12 mouse cellular contexts compared by ENCODE assay signal in genomic region chr5:142178164-142178563, GRCm38 (mm10).
DNase-seq lines count a peak whose midpoint lies in the region; ATAC-seq lines count a peak whose summit lies in the region.
"Had no signal": no experiment of that assay in that cellular context is flagged by ENCODE, and none has a peak within 500 bp of the region (broad histone marks: within the 10 kb centered on the region; RNA-seq: fewer than 3 reads in every experiment).

No protein-coding gene starts in this region.

- no peak overlapping the region for H3K9ac ChIP-seq in neural tube, embryonic 11.5 days (ENCODE audit: low read length)
- no peak overlapping the region for H3K9ac ChIP-seq in hindbrain, embryonic 16.5 days (ENCODE audit: low read depth, low read length)
- H3K9ac ChIP-seq in midbrain, embryonic 12.5 days (replicated peaks) = no peak overlapping the region
- H3K9ac ChIP-seq: liver, embryonic 14.5 days had no signal

- peak overlapping the region; percentile 54 for H3K27ac ChIP-seq in neural tube, embryonic 11.5 days (ENCODE audit: low read depth, low read length)
- 0 out of 2 replicates have a peak overlapping the region, but pooled peaks have one; percentile 10 for H3K27ac ChIP-seq in hindbrain, embryonic 16.5 days (ENCODE audit: low read depth, low read length)
- H3K27ac ChIP-seq in midbrain, embryonic 12.5 days (replicated peaks) = peak overlapping the region; percentile 40; the same call in 1 of the 2 replicates
- H3K27ac ChIP-seq: heart, adult 2 months; liver, embryonic 14.5 days had no signal

- H3K4me2 ChIP-seq in neural tube, embryonic 11.5 days (ENCODE audit: low read depth) = no peak overlapping the region
- H3K4me2 ChIP-seq in hindbrain, embryonic 16.5 days (ENCODE audit: low read length) = no peak overlapping the region
- H3K4me2 ChIP-seq in midbrain, embryonic 12.5 days (replicated peaks) = no peak overlapping the region

- no peak for DNase-seq in neural tube, embryonic 11.5 days (ENCODE audit: low spot score)
- DNase-seq in neural tube, embryonic 10.5 days (ENCODE audit: extremely low spot score, low spot score) = no peak
- peak; percentile 8 to 34 for DNase-seq in right cerebral cortex, postnatal 36 days (ENCODE audit: low spot score in 2 of 2)
- no peak for DNase-seq in kidney, adult 8-10 months
- DNase-seq in thymus, postnatal 14 days = no peak
- DNase-seq in kidney, postnatal 36 days = no peak
- DNase-seq: cerebellum, adult 9-11 months; heart, adult 2 months had no signal

- H3K9me3 ChIP-seq in neural tube, embryonic 11.5 days (ENCODE audit: control insufficient read depth, low read length) = no peaks in the 10 kb centered on the region
- no peaks in the 10 kb centered on the region for H3K9me3 ChIP-seq in hindbrain, embryonic 16.5 days (ENCODE audit: control insufficient read depth, low read length)
- peaks cover 5% of the 10 kb centered on the region; the same call in 1 of the 2 replicates for H3K9me3 ChIP-seq in midbrain, embryonic 12.5 days

- peak; percentile 25; the same call in 1 of the 2 replicates for ATAC-seq in neural tube, embryonic 11.5 days (ENCODE audit: insufficient read depth, low FRiP score, low TSS enrichment)
- peak; percentile 53 for ATAC-seq in hindbrain, embryonic 16.5 days
- ATAC-seq in midbrain, embryonic 12.5 days (ENCODE audit: low FRiP score, low read depth) = peak; percentile 24; the same call in 1 of the 2 replicates
- ATAC-seq: inflammation-experienced regulatory T-cells, adult 6 months had no signal

- H3K4me3 ChIP-seq in neural tube, embryonic 11.5 days (ENCODE audit: low read depth, low read length) = no peak overlapping the region
- H3K4me3 ChIP-seq in hindbrain, embryonic 16.5 days (ENCODE audit: low read length) = no peak overlapping the region
- H3K4me3 ChIP-seq in midbrain, embryonic 12.5 days = no peak overlapping the region
- H3K4me3 ChIP-seq: heart, adult 2 months had no signal

- peaks cover 14% of the 10 kb centered on the region; the same call in 1 of the 2 replicates for H3K4me1 ChIP-seq in neural tube, embryonic 11.5 days (ENCODE audit: control insufficient read depth, insufficient read depth, low read length)
- H3K4me1 ChIP-seq in hindbrain, embryonic 16.5 days (ENCODE audit: control insufficient read depth, insufficient read depth, low read depth, low read length) = peaks cover 13% of the 10 kb centered on the region
- peaks cover 29% of the 10 kb centered on the region for H3K4me1 ChIP-seq in midbrain, embryonic 12.5 days

- H3K27me3 ChIP-seq in neural tube, embryonic 11.5 days (ENCODE audit: control insufficient read depth, insufficient read depth, low read length) = peaks cover 18% of the 10 kb centered on the region
- H3K27me3 ChIP-seq in hindbrain, embryonic 16.5 days (replicated peaks; ENCODE audit: control insufficient read depth, insufficient read depth, low read length) = peaks cover 5% of the 10 kb centered on the region; the same call in 1 of the 2 replicates
- H3K27me3 ChIP-seq in midbrain, embryonic 12.5 days = peaks cover 67% of the 10 kb centered on the region

- H3K36me3 ChIP-seq in neural tube, embryonic 11.5 days (ENCODE audit: control insufficient read depth, insufficient read depth, low read length) = no peaks in the 10 kb centered on the region
- no peaks in the 10 kb centered on the region for H3K36me3 ChIP-seq in hindbrain, embryonic 16.5 days (ENCODE audit: control insufficient read depth, insufficient read depth, low read length)
- no peaks in the 10 kb centered on the region; the same call in 1 of the 2 replicates for H3K36me3 ChIP-seq in midbrain, embryonic 12.5 days

- whole genome bisulfite sequencing in neural tube, embryonic 11.5 days = 68% methylated on average over 8 of the region's 8 CpGs
- WGBS in hindbrain, embryonic 16.5 days = 31% methylated on average over 8 of the region's 8 CpGs
- 61% methylated on average over 8 of the region's 8 CpGs for WGBS in midbrain, embryonic 12.5 days

Comparison
In these comparisons a context has a peak if more than half of its experiments do, and no peak if none do; other contexts are left out.
1. DNase-seq: peak in right cerebral cortex, postnatal 36 days (2 of 2); none in neural tube, embryonic 11.5 days (single experiment), neural tube, embryonic 10.5 days (single experiment), kidney, adult 8-10 months (0 of 2), thymus, postnatal 14 days (single experiment) and kidney, postnatal 36 days (0 of 2).
2. Peak in every context shown above with its lines, with median percentiles within 50 percentile points of each other: ATAC-seq and H3K27ac ChIP-seq.